Mouse (Mus musculus): ENCODE results near the gene Gm20431. TPM values are rescaled to one million over a fixed set of nuclear protein-coding genes. Genes with fewer than 3 reads are reported as not detected.
A peak's percentile ranks its signal among the peaks of the same experiment; 100 is the strongest.

The Gm20431 gene
- polyA plus RNA-seq, 1 experiment: 15.1 TPM

DNA sequence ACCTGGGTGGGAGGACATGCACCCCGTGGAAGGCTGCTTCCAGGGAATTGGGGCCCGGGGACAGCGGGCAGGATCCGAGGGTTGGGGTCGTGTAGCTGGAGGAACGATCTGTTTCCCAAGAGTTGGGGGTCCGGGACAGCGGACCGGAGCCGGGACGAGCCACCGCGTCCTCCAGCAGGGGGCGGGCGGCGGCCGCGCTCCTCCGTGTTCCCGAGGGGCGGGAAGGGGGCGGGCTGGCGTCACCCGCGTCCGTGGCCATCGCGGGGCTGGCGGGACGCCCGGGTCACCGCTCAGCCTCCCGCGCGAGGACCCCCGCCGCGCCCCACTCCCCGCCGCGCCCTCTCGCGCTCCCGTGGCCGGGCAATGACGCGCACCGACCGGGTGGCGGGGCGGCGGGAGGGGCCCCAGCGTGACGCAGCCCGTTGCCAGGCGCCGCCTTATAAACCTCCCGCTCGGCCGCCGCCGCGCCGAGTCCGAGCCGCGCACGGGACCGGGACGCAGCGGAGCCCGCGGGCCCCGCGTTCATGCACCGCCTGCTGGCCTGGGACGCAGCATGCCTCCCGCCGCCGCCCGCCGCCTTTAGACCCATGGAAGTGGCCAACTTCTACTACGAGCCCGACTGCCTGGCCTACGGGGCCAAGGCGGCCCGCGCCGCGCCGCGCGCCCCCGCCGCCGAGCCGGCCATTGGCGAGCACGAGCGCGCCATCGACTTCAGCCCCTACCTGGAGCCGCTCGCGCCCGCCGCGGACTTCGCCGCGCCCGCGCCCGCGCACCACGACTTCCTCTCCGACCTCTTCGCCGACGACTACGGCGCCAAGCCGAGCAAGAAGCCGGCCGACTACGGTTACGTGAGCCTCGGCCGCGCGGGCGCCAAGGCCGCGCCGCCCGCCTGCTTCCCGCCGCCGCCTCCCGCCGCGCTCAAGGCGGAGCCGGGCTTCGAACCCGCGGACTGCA lies 27.5 kb upstream of the Gm20431 start, which contains the start of gene Cebpb:
TSS of gene Cebpb (plus strand) at position 418 of the 954 bp plus-strand sequence.
- peak within 1 kb of the TSS; percentile 39 for H3K4me3 ChIP-seq (replicated peaks; ENCODE audit: insufficient read depth, low read depth, low read length)
- H3K27ac ChIP-seq (ENCODE audit: insufficient read depth, low read length): peak within 1 kb of the TSS; percentile 37; the same call in 1 of the 2 replicates
- peak; percentile 28; the same call in 1 of the 2 replicates for TF ChIP-seq CTCF (IDR thresholded peaks at IDR 0.05; ENCODE audit: borderline replicate concordance, insufficient read depth, low read depth, low read length)
- TF ChIP-seq POLR2A (IDR thresholded peaks at IDR 0.05; ENCODE audit: borderline replicate concordance, insufficient read depth, low read length): no peak
- peak; percentile 64 to 76 for DNase-seq
- H3K27me3 ChIP-seq (ENCODE audit: control insufficient read depth, insufficient read depth, low read length): no peaks in the 10 kb centered on the region
- WGBS: under 1% methylated on average over 144 of the region's 147 CpGs
- H3K4me1 ChIP-seq (ENCODE audit: control insufficient read depth, insufficient read depth, low read length): no peaks in the 10 kb centered on the region

DNA sequence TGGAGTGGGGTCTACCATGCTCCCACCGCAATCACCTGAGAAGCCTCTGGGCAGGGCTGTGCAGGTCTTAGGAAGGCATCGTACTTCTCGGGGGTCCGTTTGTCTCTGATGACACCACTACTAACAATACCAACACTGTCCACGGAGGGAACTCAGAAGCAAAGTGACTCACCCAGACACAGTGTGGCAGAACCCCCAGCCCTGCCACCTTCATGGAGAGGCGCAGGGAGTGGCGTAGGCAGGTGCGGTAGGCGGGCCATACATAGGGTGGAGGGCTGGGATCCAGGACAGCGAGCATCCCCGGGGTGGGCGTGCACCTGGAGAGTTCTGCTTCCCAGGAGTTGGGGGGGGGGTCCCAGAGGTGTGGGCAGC lies 26.8 kb upstream of the Gm20431 start:
- Histone ChIP-seq H3K4me1 (ENCODE audit: control insufficient read depth, insufficient read depth, low read length) (no peaks in the 10 kb centered on the region), H3K27ac (ENCODE audit: insufficient read depth, low read length) (no peak overlapping the region), H3K4me3 (replicated peaks; ENCODE audit: insufficient read depth, low read depth, low read length) (no peak overlapping the region), H3K27me3 (ENCODE audit: control insufficient read depth, insufficient read depth, low read length) (no peaks in the 10 kb centered on the region)
- peak in 1 of 2 experiments; percentile 16 for DNase-seq
- TF ChIP-seq POLR2A (IDR thresholded peaks at IDR 0.05; ENCODE audit: borderline replicate concordance, insufficient read depth, low read length) (no peak), CTCF (IDR thresholded peaks at IDR 0.05; ENCODE audit: borderline replicate concordance, insufficient read depth, low read depth, low read length) (no peak)
- 46% methylated on average over 12 of the region's 12 CpGs for WGBS

DNA sequence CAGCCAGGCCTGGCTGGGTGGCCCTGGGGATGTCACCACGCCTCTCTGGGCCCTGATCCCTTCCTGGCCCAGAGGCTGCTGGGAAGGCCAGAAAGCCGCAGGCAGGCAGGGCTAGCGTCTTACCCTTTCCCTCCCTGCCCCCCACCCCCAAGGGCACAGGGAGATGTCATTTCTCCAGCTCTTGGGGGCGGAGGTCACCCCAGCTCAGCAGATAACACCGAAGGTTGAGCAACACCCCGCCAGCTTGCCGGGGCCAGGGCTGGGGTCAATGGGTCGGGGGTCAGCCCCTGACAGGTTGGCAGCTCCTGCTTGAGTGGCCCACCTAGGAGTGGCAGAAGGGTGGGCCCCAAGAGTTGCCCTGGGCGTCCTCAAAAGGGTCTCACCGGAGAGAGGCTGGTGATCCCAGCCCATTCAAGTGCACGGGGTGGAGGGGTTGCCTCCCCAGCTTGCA lies 26.4 kb upstream of the Gm20431 start:
- WGBS: 75% methylated on average over 11 of the region's 11 CpGs
- no peak for TF ChIP-seq CTCF (IDR thresholded peaks at IDR 0.05; ENCODE audit: borderline replicate concordance, insufficient read depth, low read depth, low read length)
- no peak for TF ChIP-seq POLR2A (IDR thresholded peaks at IDR 0.05; ENCODE audit: borderline replicate concordance, insufficient read depth, low read length)
- Histone ChIP-seq H3K27me3 (ENCODE audit: control insufficient read depth, insufficient read depth, low read length) (no peaks in the 10 kb centered on the region), H3K4me1 (ENCODE audit: control insufficient read depth, insufficient read depth, low read length) (no peaks in the 10 kb centered on the region), H3K4me3 (replicated peaks; ENCODE audit: insufficient read depth, low read depth, low read length) (no peak overlapping the region), H3K27ac (ENCODE audit: insufficient read depth, low read length) (no peak overlapping the region)
- DNase-seq: peak in 1 of 2 experiments; percentile 17

DNA sequence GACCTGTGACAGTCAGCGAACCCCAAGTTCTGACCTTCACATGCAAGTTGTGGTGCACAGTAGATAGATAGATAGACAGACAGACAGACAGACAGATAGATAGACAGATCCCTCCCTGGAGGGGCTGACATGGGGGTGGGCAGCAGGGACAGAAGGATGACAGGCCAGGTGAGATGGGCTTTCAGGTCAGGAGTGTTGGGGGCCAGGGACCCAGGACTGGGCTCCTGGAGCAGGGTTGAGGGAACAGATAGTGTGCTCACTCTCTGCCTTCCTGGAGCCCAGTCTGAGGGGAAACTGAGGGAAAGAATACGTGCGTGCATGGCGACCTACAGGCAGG lies 25.9 kb upstream of the Gm20431 start:
- no peaks in the 10 kb centered on the region for H3K27me3 ChIP-seq (ENCODE audit: control insufficient read depth, insufficient read depth, low read length)
- DNase-seq: no peak
- 95% methylated on average over 4 of the region's 4 CpGs for WGBS

GRCm38 (mm10) chr2:167686382-167687249 lies 25.3 kb upstream of the Gm20431 start:
- Histone ChIP-seq H3K27ac (ENCODE audit: insufficient read depth, low read length) (no peak overlapping the region), H3K27me3 (ENCODE audit: control insufficient read depth, insufficient read depth, low read length) (no peaks in the 10 kb centered on the region), H3K4me1 (ENCODE audit: control insufficient read depth, insufficient read depth, low read length) (no peaks in the 10 kb centered on the region), H3K4me3 (replicated peaks; ENCODE audit: insufficient read depth, low read depth, low read length) (no peak overlapping the region)
- TF ChIP-seq POLR2A (IDR thresholded peaks at IDR 0.05; ENCODE audit: borderline replicate concordance, insufficient read depth, low read length) (no peak), CTCF (IDR thresholded peaks at IDR 0.05; ENCODE audit: borderline replicate concordance, insufficient read depth, low read depth, low read length) (no peak)
- 58% methylated on average over 16 of the region's 16 CpGs for WGBS
- peak in 1 of 2 experiments; percentile 17 for DNase-seq

More for the DNA sequence above, 25.9 kb upstream of the Gm20431 start:
- no peak for TF ChIP-seq CTCF (IDR thresholded peaks at IDR 0.05; ENCODE audit: borderline replicate concordance, insufficient read depth, low read depth, low read length)
- TF ChIP-seq POLR2A (IDR thresholded peaks at IDR 0.05; ENCODE audit: borderline replicate concordance, insufficient read depth, low read length): no peak
- H3K27ac ChIP-seq (ENCODE audit: insufficient read depth, low read length): no peak overlapping the region
- H3K4me1 ChIP-seq (ENCODE audit: control insufficient read depth, insufficient read depth, low read length): no peaks in the 10 kb centered on the region
- H3K4me3 ChIP-seq (replicated peaks; ENCODE audit: insufficient read depth, low read depth, low read length): no peak overlapping the region

GRCm38 (mm10) chr2:167685865-167686264 lies 24.6 kb upstream of the Gm20431 start:
- TF ChIP-seq POLR2A (IDR thresholded peaks at IDR 0.05; ENCODE audit: borderline replicate concordance, insufficient read depth, low read length) (no peak), CTCF (IDR thresholded peaks at IDR 0.05; ENCODE audit: borderline replicate concordance, insufficient read depth, low read depth, low read length) (no peak)
- H3K27me3 ChIP-seq (ENCODE audit: control insufficient read depth, insufficient read depth, low read length): no peaks in the 10 kb centered on the region
- no peak overlapping the region for H3K4me3 ChIP-seq (replicated peaks; ENCODE audit: insufficient read depth, low read depth, low read length)
- no peak for DNase-seq
- no peak overlapping the region for H3K27ac ChIP-seq (ENCODE audit: insufficient read depth, low read length)
- no peaks in the 10 kb centered on the region for H3K4me1 ChIP-seq (ENCODE audit: control insufficient read depth, insufficient read depth, low read length)
- WGBS: 70% methylated on average over 3 of the region's 3 CpGs

- no peak for TF ChIP-seq POLR2A (IDR thresholded peaks at IDR 0.05; ENCODE audit: borderline replicate concordance, insufficient read depth, low read length)
- TF ChIP-seq CTCF (IDR thresholded peaks at IDR 0.05; ENCODE audit: borderline replicate concordance, insufficient read depth, low read depth, low read length): peak; percentile 100
- H3K4me1 ChIP-seq (ENCODE audit: control insufficient read depth, insufficient read depth, low read length): no peaks in the 10 kb centered on the region
- peak; percentile 84 to 95 for DNase-seq
- no peak overlapping the region for H3K27ac ChIP-seq (ENCODE audit: insufficient read depth, low read length)
- 8% methylated on average over 8 of the region's 8 CpGs for WGBS
- H3K4me3 ChIP-seq (replicated peaks; ENCODE audit: insufficient read depth, low read depth, low read length): no peak overlapping the region
- H3K27me3 ChIP-seq (ENCODE audit: control insufficient read depth, insufficient read depth, low read length): no peaks in the 10 kb centered on the region
Measured at GRCm38 (mm10) chr2:167685137-167685536, 23.8 kb upstream of the Gm20431 start.

Data from cerebellum, adult 2 months (tissue).